Mouse (Mus musculus) thymus, postnatal 0 days (tissue): ENCODE data around the gene Tmem204. TPM values are rescaled to one million over a fixed set of nuclear protein-coding genes. Genes with fewer than 3 reads are reported as not detected.

Experiments
- DNase-seq: peaks from one replicate; pipeline ENCODE4 v3.0.0-alpha.2; 2015; ENCODE audit warnings: low spot score
- polyA plus RNA-seq: library from polyadenylated mRNA; unstranded; fragments of >200 nt; fragmentation: Nextera tagmentation; extraction: Ambion mirVana; gene quantifications from 2 replicates; pipeline ENCODE4 v1.2.1, GENCODE M21; 2015

The Tmem204 gene
- polyA plus RNA-seq, 1 experiment from 2014 or later = 5.5 TPM

- peak; percentile 99 for DNase-seq
Measured at GRCm38 (mm10) chr17:25015655-25016291, 67.6 kb downstream of the Tmem204 start, which contains the start of the genes Cramp1l and Ift140. Gene Cramp1l, minus strand, starts transcription at chr17:25015788. Gene Ift140, plus strand, starts transcription at chr17:25016085.

GRCm38 (mm10) chr17:25014841-25015570, 68.4 kb downstream of the Tmem204 start:
- DNase-seq = peak; percentile 6

- DNase-seq = peak; percentile 41
Measured at GRCm38 (mm10) chr17:25013606-25014501, 69.5 kb downstream of the Tmem204 start.

Other genes with a start within 250 kb of the Tmem204 start
- 65.8 and 74.0 TPM in 2 replicates for gene Hagh, start 243.4 kb downstream of the Tmem204 start, polyA plus RNA-seq
- gene Fahd1, start 233.2 kb downstream of the Tmem204 start, polyA plus RNA-seq = 11.0 and 12.8 TPM in 2 replicates
- gene Igfals, start 217.6 kb downstream of the Tmem204 start, polyA plus RNA-seq = 2.1 and 2.4 TPM in 2 replicates
- 109 and 112 TPM in 2 replicates for gene Nubp2, start 197.2 kb downstream of the Tmem204 start, polyA plus RNA-seq
- 89.2 and 97.8 TPM in 2 replicates for gene Spsb3, start 196.9 kb downstream of the Tmem204 start, polyA plus RNA-seq
- gene Eme2, start 188.5 kb downstream of the Tmem204 start, polyA plus RNA-seq = 19.9 and 24.9 TPM in 2 replicates
- gene Mrps34, start 188.5 kb downstream of the Tmem204 start, polyA plus RNA-seq = 128 and 136 TPM in 2 replicates
- gene Nme3, start 187.1 kb downstream of the Tmem204 start, polyA plus RNA-seq = 47.7 and 57.2 TPM in 2 replicates
- 15.3 and 18.3 TPM in 2 replicates for gene Mapk8ip3, start 146.6 kb downstream of the Tmem204 start, polyA plus RNA-seq
- 54.0 and 55.2 TPM in 2 replicates for gene Jpt2, start 122.9 kb downstream of the Tmem204 start, polyA plus RNA-seq
- 4.7 and 5.4 TPM in 2 replicates for gene Cramp1l, start 67.8 kb downstream of the Tmem204 start, polyA plus RNA-seq
- 10.6 and 11.7 TPM in 2 replicates for gene Ift140, start 67.5 kb downstream of the Tmem204 start, polyA plus RNA-seq
- gene Telo2, start 32.4 kb upstream of the Tmem204 start, polyA plus RNA-seq = 19.2 and 19.8 TPM in 2 replicates
- 0.12 TPM in 1 of 2 replicates, not detected in the other for gene Ptx4, start 37.2 kb upstream of the Tmem204 start, polyA plus RNA-seq
- gene Clcn7, start 49.8 kb upstream of the Tmem204 start, polyA plus RNA-seq = 12.7 and 15.0 TPM in 2 replicates
- gene Ccdc154, start 78.9 kb upstream of the Tmem204 start, polyA plus RNA-seq = 0.07 and 0.10 TPM in 2 replicates
- 0.19 TPM in 1 of 2 replicates, not detected in the other for gene Gm38655, start 91.9 kb upstream of the Tmem204 start, polyA plus RNA-seq
- 34.4 and 34.5 TPM in 2 replicates for gene BC003965, start 101.0 kb upstream of the Tmem204 start, polyA plus RNA-seq
- gene Unkl, start 104.8 kb upstream of the Tmem204 start, polyA plus RNA-seq = 12.4 and 13.9 TPM in 2 replicates
- 60.4 and 61.6 TPM in 2 replicates for gene Gnptg, start 156.5 kb upstream of the Tmem204 start, polyA plus RNA-seq
- gene Tsr3, start 156.6 kb upstream of the Tmem204 start, polyA plus RNA-seq = 73.5 and 74.0 TPM in 2 replicates
- gene Baiap3, start 172.8 kb upstream of the Tmem204 start, polyA plus RNA-seq = 28.9 and 32.5 TPM in 2 replicates
- gene Ube2i, start 191.0 kb upstream of the Tmem204 start, polyA plus RNA-seq = 772 and 787 TPM in 2 replicates
- 1.2 and 2.1 TPM in 2 replicates for gene Prss34, start 214.8 kb upstream of the Tmem204 start, polyA plus RNA-seq
- gene Prss28, start 225.1 kb upstream of the Tmem204 start, polyA plus RNA-seq = 0.30 TPM in 1 of 2 replicates, not detected in the other
- gene Prss29, start 235.1 kb upstream of the Tmem204 start, polyA plus RNA-seq = 1.6 and 1.9 TPM in 2 replicates